Mouse (Mus musculus): ENCODE data around the gene Gzmb. TPM values are rescaled to one million over a fixed set of nuclear protein-coding genes. Genes with fewer than 3 reads are reported as not detected.
"Not testable (repeated sequence)": the region's sequence is repeated elsewhere in the genome, so short reads cannot be mapped to it uniquely, and the experiment has no call there.

Gzmb gene
- polyA plus RNA-seq (2016; fragmentation: Nextera tagmentation; extraction: Ambion mirVana), result not detected in 2 replicates

- no peaks in the 10 kb centered on the region for H3K27me3 ChIP-seq (replicated peaks)
- no peak within 1 kb of the TSS for H3K4me3 ChIP-seq
- no peaks in the 10 kb centered on the region for H3K9me3 ChIP-seq (replicated peaks)
- H3K4me2 ChIP-seq, result no peak within 1 kb of the TSS
- H3K9ac ChIP-seq, result no peak within 1 kb of the TSS
- H3K27ac ChIP-seq, result no peak within 1 kb of the TSS
- WGBS (ENCODE audit: insufficient replicate concordance), result 69% methylated on average over 5 of the region's 5 CpGs
- H3K4me1 ChIP-seq, result no peaks in the 10 kb centered on the region
- no peaks in the 10 kb centered on the region for H3K36me3 ChIP-seq
- no peak for ATAC-seq
Measured at GRCm38 (mm10) chr14:56262153-56262552, at the start of gene Gzmb. Gzmb (minus strand) TSS chr14:56262260.

- H3K4me1 ChIP-seq; H3K27me3 ChIP-seq (replicated peaks); H3K27ac ChIP-seq; H3K4me2 ChIP-seq; ATAC-seq; H3K9me3 ChIP-seq (replicated peaks); H3K9ac ChIP-seq; H3K36me3 ChIP-seq; H3K4me3 ChIP-seq: not testable (repeated sequence)
Measured at GRCm38 (mm10) chr14:56311801-56312200, 49.7 kb upstream of the Gzmb start.

GRCm38 (mm10) chr14:56310238-56310637 lies 48.2 kb upstream of the Gzmb start:
- no peak overlapping the region for H3K4me2 ChIP-seq
- no peak overlapping the region for H3K9ac ChIP-seq
- no peak for ATAC-seq
- H3K9me3 ChIP-seq (replicated peaks), result no peaks in the 10 kb centered on the region
- no peak overlapping the region for H3K27ac ChIP-seq
- no peaks in the 10 kb centered on the region for H3K36me3 ChIP-seq
- no peaks in the 10 kb centered on the region for H3K4me1 ChIP-seq
- H3K4me3 ChIP-seq, result no peak overlapping the region
- whole genome bisulfite sequencing (ENCODE audit: insufficient replicate concordance), result 70% methylated on average over 9 of the region's 9 CpGs
- H3K27me3 ChIP-seq (replicated peaks), result no peaks in the 10 kb centered on the region

GRCm38 (mm10) chr14:56304149-56304548 lies 42.1 kb upstream of the Gzmb start:
- no peaks in the 10 kb centered on the region for H3K27me3 ChIP-seq (replicated peaks)
- no peaks in the 10 kb centered on the region for H3K36me3 ChIP-seq
- H3K4me3 ChIP-seq, result no peak overlapping the region
- WGBS (ENCODE audit: insufficient replicate concordance), result 0% methylated on average over 4 of the region's 4 CpGs
- H3K4me1 ChIP-seq, result no peaks in the 10 kb centered on the region
- no peak overlapping the region for H3K9ac ChIP-seq
- no peak overlapping the region for H3K27ac ChIP-seq
- no peak overlapping the region for H3K4me2 ChIP-seq
- no peak for ATAC-seq
- no peaks in the 10 kb centered on the region for H3K9me3 ChIP-seq (replicated peaks)

DNA sequence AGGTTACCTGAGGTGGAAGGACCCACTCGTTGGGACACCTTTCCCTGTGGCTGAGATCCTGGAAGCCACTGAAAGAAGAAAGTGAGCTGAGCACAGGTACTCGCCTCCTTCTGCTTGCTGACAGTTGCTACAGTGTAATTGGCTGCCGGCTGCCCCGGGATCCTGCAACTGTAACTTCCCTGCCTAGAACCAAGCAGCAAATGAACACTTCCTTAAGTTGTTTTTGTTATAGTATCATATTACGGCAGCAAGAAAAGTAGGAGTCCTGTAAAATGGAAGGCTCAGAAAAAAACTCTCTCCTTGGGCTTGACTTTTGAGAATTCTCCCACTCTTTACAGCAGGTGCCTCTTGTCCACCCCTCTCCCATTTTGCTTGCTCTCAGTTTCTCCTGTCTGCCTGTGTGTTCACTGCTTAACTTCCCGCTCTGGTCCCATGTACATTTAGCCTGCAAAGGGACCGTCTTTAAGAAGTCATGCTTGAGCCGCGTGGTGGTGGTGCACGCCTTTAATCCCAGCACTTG lies 41.5 kb upstream of the Gzmb start:
- 54% methylated on average over 10 of the region's 10 CpGs for WGBS (ENCODE audit: insufficient replicate concordance)
- Histone ChIP-seq H3K9me3 (replicated peaks) (no peaks in the 10 kb centered on the region), H3K27me3 (replicated peaks) (no peaks in the 10 kb centered on the region), H3K36me3 (no peaks in the 10 kb centered on the region), H3K27ac (no peak overlapping the region), H3K9ac (no peak overlapping the region), H3K4me1 (no peaks in the 10 kb centered on the region), H3K4me3 (no peak overlapping the region), H3K4me2 (0 out of 2 replicates have a peak overlapping the region, but pooled peaks have one; percentile 6)
- no peak for ATAC-seq

DNA sequence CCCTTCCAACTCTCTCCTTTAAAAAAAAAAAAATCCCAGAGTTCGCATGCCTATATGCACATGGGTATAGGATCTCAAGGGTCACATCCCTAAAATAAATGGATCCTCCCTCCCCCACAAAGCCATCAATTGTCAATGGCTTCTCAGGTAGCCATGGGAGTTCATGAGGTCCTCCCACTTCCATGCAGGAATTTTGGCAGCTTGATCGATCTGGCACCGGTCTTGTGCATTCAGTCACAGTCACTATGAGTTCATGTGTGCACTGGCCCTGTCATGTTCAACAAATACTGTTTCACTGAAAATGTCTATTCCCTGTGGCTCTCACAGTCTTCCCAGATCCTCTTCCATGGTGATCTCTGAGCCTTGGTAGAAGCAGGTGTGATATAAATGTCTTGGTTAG lies 40.0 kb upstream of the Gzmb start:
- H3K4me3 ChIP-seq, result no peak overlapping the region
- H3K9me3 ChIP-seq (replicated peaks), result no peaks in the 10 kb centered on the region
- no peak for ATAC-seq
- no peaks in the 10 kb centered on the region for H3K4me1 ChIP-seq
- WGBS (ENCODE audit: insufficient replicate concordance), result 85% methylated on average over 3 of the region's 3 CpGs
- H3K36me3 ChIP-seq, result no peaks in the 10 kb centered on the region
- no peaks in the 10 kb centered on the region for H3K27me3 ChIP-seq (replicated peaks)
- no peak overlapping the region for H3K9ac ChIP-seq
- no peak overlapping the region for H3K4me2 ChIP-seq
- H3K27ac ChIP-seq, result no peak overlapping the region

- 43% methylated on average over 5 of the region's 5 CpGs for WGBS (ENCODE audit: insufficient replicate concordance)
- no peaks in the 10 kb centered on the region for H3K27me3 ChIP-seq (replicated peaks)
- no peaks in the 10 kb centered on the region for H3K4me1 ChIP-seq
- no peaks in the 10 kb centered on the region for H3K9me3 ChIP-seq (replicated peaks)
- H3K36me3 ChIP-seq, result no peaks in the 10 kb centered on the region
- H3K27ac ChIP-seq, result no peak overlapping the region
- H3K4me3 ChIP-seq, result no peak overlapping the region
- no peak overlapping the region for H3K9ac ChIP-seq
- no peak for ATAC-seq
- H3K4me2 ChIP-seq, result no peak overlapping the region
Measured at GRCm38 (mm10) chr14:56296786-56297185, 34.7 kb upstream of the Gzmb start.

DNA sequence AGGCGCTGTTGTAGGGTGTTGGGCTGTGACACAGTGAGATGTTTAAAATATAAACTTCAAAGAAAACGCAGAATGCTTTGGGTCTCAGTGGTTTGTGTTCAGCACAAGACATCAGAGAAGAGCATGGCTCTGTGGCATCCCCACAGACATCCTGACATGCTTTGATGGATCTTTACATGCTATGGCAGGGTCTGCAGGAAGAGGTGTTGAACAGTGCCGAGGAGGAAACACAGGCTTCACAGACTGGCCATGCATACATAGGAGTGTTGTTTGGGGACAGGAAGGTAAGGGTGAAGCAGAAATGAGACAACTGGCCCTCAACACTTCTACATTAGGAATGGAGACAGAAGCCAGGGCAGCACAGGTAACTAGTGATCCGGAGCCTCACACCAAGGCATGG lies 34.0 kb upstream of the Gzmb start:
- Histone ChIP-seq H3K27me3 (replicated peaks) (no peaks in the 10 kb centered on the region), H3K27ac (no peak overlapping the region), H3K9me3 (replicated peaks) (no peaks in the 10 kb centered on the region), H3K36me3 (no peaks in the 10 kb centered on the region), H3K4me1 (no peaks in the 10 kb centered on the region), H3K4me3 (no peak overlapping the region), H3K9ac (no peak overlapping the region), H3K4me2 (no peak overlapping the region)
- ATAC-seq, result no peak
- 60% methylated on average over 4 of the region's 4 CpGs for WGBS (ENCODE audit: insufficient replicate concordance)

GRCm38 (mm10) chr14:56293146-56293545 lies 31.1 kb upstream of the Gzmb start:
- Histone ChIP-seq H3K36me3 (no peaks in the 10 kb centered on the region), H3K4me3 (no peak overlapping the region), H3K9me3 (replicated peaks) (no peaks in the 10 kb centered on the region), H3K27me3 (replicated peaks) (no peaks in the 10 kb centered on the region), H3K27ac (no peak overlapping the region), H3K9ac (no peak overlapping the region), H3K4me2 (no peak overlapping the region), H3K4me1 (no peaks in the 10 kb centered on the region)
- ATAC-seq, result no peak

DNA sequence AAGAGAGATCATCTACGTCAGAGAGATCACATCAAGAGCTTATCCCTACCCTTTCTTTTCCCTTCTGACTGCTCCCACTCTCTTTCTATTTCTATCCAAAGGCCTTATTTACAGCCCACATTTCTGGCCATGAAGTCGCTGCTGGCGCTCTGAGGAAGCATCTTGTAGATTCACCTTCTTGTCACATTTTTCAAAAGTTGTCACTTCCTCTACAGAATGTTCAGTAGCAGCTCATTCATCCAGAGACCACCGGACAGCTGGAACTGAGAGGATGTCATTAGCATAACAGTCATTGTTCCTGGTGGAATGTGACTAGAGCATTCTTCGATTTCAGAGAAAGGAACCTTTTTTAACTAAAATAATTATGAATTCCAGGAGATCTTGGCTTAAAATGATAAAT lies 26.6 kb upstream of the Gzmb start:
- no peak for ATAC-seq
- Histone ChIP-seq H3K4me2 (no peak overlapping the region), H3K9ac (no peak overlapping the region), H3K27me3 (replicated peaks) (no peaks in the 10 kb centered on the region), H3K27ac (no peak overlapping the region), H3K9me3 (replicated peaks) (no peaks in the 10 kb centered on the region), H3K4me1 (no peaks in the 10 kb centered on the region), H3K36me3 (no peaks in the 10 kb centered on the region), H3K4me3 (no peak overlapping the region)
- 47% methylated on average over 5 of the region's 5 CpGs for whole genome bisulfite sequencing (ENCODE audit: insufficient replicate concordance)

GRCm38 (mm10) chr14:56287806-56288205 lies 25.7 kb upstream of the Gzmb start:
- no peak overlapping the region for H3K4me3 ChIP-seq
- no peaks in the 10 kb centered on the region for H3K4me1 ChIP-seq
- H3K4me2 ChIP-seq, result no peak overlapping the region
- H3K9ac ChIP-seq, result no peak overlapping the region
- no peaks in the 10 kb centered on the region for H3K27me3 ChIP-seq (replicated peaks)
- ATAC-seq, result no peak
- 59% methylated on average over 5 of the region's 5 CpGs for WGBS (ENCODE audit: insufficient replicate concordance)
- no peaks in the 10 kb centered on the region for H3K9me3 ChIP-seq (replicated peaks)
- no peak overlapping the region for H3K27ac ChIP-seq
- H3K36me3 ChIP-seq, result no peaks in the 10 kb centered on the region

DNA sequence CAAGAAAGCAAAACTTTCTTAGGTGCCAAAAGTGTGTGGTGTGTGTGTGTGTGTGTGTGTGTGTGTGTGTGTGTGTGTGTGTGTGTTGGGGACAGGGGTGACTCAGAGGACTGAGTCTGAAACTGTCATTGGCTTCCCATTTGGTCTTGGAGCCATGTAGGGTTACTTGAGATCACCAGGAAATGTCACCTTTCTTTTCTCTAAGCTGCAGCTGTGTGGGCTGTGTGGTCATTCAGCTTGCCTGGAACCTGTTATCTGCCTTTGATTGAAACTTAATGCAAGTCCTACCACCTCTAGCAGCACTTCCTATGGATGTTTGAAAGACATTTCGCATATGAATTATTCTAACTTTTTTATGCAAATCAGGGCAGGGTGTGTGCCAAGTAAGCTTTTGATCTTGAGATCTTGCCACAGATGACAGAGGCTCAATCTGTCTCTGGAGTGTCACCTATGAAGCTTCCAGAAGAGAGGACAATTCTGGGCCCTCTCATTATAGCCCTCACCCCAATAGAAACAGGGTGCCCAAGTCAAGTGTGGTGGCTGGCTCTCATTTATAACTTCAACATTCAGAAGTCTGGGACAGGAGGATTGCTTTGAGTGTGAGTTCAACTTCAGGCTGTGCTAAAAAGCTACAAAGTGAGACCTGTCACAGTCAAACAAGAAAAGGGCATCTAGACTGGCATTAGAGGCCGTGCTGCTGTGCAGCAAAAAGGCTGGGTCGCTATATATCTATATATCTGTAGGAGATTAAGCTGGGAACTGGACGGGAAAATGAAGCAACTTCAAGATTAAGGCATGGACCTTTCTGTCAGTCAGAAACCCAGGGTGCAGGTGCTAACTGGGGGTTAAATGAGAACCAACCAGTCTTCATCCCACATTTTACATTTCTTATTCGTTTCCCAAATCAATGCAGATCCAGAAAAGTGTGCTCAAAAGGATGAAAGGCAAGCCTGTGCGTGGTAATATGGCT lies 22.6 kb upstream of the Gzmb start:
- H3K36me3 ChIP-seq, result no peaks in the 10 kb centered on the region
- WGBS (ENCODE audit: insufficient replicate concordance), result 62% methylated on average over 6 of the region's 6 CpGs
- no peaks in the 10 kb centered on the region for H3K9me3 ChIP-seq (replicated peaks)
- no peaks in the 10 kb centered on the region for H3K27me3 ChIP-seq (replicated peaks)
- no peak overlapping the region for H3K4me3 ChIP-seq
- H3K4me1 ChIP-seq, result no peaks in the 10 kb centered on the region
- no peak for ATAC-seq
- no peak overlapping the region for H3K9ac ChIP-seq
- no peak overlapping the region for H3K4me2 ChIP-seq
- no peak overlapping the region for H3K27ac ChIP-seq
